Mouse (Mus musculus): ENCODE results near the gene Enkd1. TPM values are rescaled to one million over a fixed set of nuclear protein-coding genes. Genes with fewer than 3 reads are reported as not detected.
A peak's percentile ranks its signal among the peaks of the same experiment; 100 is the strongest.

Enkd1 gene
- total RNA-seq, 2 experiments from 2014 or later: 0.48 to 1.2 TPM

GRCm38 (mm10) chr8:105704146-105704812 is 3.7 kb downstream of the Enkd1 start:
- peak in 1 of 2 experiments; percentile 8 for DNase-seq
- intact Hi-C loops (cut with DNase I): no loop called here

GRCm38 (mm10) chr8:105702731-105703415 is 5.1 kb downstream of the Enkd1 start:
- intact Hi-C loops (cut with DNase I): no loop called here
- DNase-seq: no peak

GRCm38 (mm10) chr8:105702001-105702401 is 6.0 kb downstream of the Enkd1 start:
- intact Hi-C loops (cut with DNase I): no loop called here
- DNase-seq: no peak

GRCm38 (mm10) chr8:105700966-105701824 is 6.8 kb downstream of the Enkd1 start, which contains the start of the genes Acd and Pard6a:
Gene Acd (minus strand): TSS chr8:105701102.
Gene Pard6a (plus strand): TSS chr8:105701148.
- intact Hi-C loops (cut with DNase I): no loop called here
- DNase-seq: peak; percentile 93 to 95

GRCm38 (mm10) chr8:105700566-105700965 is 7.4 kb downstream of the Enkd1 start:
- intact Hi-C loops (cut with DNase I): no loop called here

GRCm38 (mm10) chr8:105699488-105700215 is 8.4 kb downstream of the Enkd1 start:
- no peak for DNase-seq
- intact Hi-C loops (cut with DNase I): no loop called here

More at GRCm38 (mm10) chr8:105700566-105700965, 7.4 kb downstream of the Enkd1 start:
- no peak for DNase-seq

GRCm38 (mm10) chr8:105698734-105699133 is 9.3 kb downstream of the Enkd1 start:
- DNase-seq: no peak
- intact Hi-C loops (cut with DNase I): no loop called here

GRCm38 (mm10) chr8:105697196-105697780 is 10.7 kb downstream of the Enkd1 start:
- DNase-seq: no peak
- intact Hi-C loops (cut with DNase I): no loop called here

GRCm38 (mm10) chr8:105695080-105695780 is 12.8 kb downstream of the Enkd1 start:
- intact Hi-C loops (cut with DNase I): no loop called here
- DNase-seq: no peak

- DNase-seq: no peak
- intact Hi-C loops (cut with DNase I): no loop called here
Measured at GRCm38 (mm10) chr8:105694051-105694799, 13.8 kb downstream of the Enkd1 start.

GRCm38 (mm10) chr8:105693648-105694047 is 14.4 kb downstream of the Enkd1 start:
- intact Hi-C loops (cut with DNase I): no loop called here
- peak; percentile 49 to 52 for DNase-seq

GRCm38 (mm10) chr8:105692449-105693182 is 15.4 kb downstream of the Enkd1 start:
- intact Hi-C loops (cut with DNase I): no loop called here
- no peak for DNase-seq

GRCm38 (mm10) chr8:105690978-105691377 is 17.0 kb downstream of the Enkd1 start:
- intact Hi-C loops (cut with DNase I): no loop called here

GRCm38 (mm10) chr8:105689983-105690360 is 18.0 kb downstream of the Enkd1 start:
- intact Hi-C loops (cut with DNase I): loop anchor here (5.0 kb wide), 1 partner anchor 123 kb away; the partner anchor contains the start of gene Atp6v0d1

More at GRCm38 (mm10) chr8:105690978-105691377, 17.0 kb downstream of the Enkd1 start:
- DNase-seq: no peak

GRCm38 (mm10) chr8:105689256-105689982 is 18.6 kb downstream of the Enkd1 start:
- intact Hi-C loops (cut with DNase I): loop anchor here (5.0 kb wide), 1 partner anchor 122 kb away; the partner anchor contains the start of gene Atp6v0d1
- no peak for DNase-seq

More at GRCm38 (mm10) chr8:105689983-105690360, 18.0 kb downstream of the Enkd1 start:
- no peak for DNase-seq

- DNase-seq: no peak
Measured at GRCm38 (mm10) chr8:105688242-105688752, 19.7 kb downstream of the Enkd1 start.

More at GRCm38 (mm10) chr8:105688242-105688752, 19.7 kb downstream of the Enkd1 start:
- intact Hi-C loops (cut with DNase I): loop anchor here (5.0 kb wide), 1 partner anchor 121 kb away; the partner anchor contains the start of gene Atp6v0d1
